Mouse (Mus musculus) stomach, adult 2 months (tissue): Measurements from ENCODE around the gene Hilpda. TPM values are rescaled to one million over a fixed set of nuclear protein-coding genes. Genes with fewer than 3 reads are reported as not detected.

ENCODE experiments used
- polyA plus RNA-seq: library from polyadenylated mRNA; depleted of rRNA; stranded (reverse); fragments of >200 nt; gene quantifications from 2 replicates; pipeline ENCODE4 v1.2.3, GENCODE M21; 2012; rRNA removed

The Hilpda gene
- 13.1 and 14.9 TPM in 2 replicates for polyA plus RNA-seq

GRCm38 (mm10) chr6:29272312-29273072, at the start of gene Hilpda:
Hilpda (plus strand) TSS chr6:29272488.

GRCm38 (mm10) chr6:29279293-29279692, 7.0 kb downstream of the Hilpda start, which contains the start of gene Fam71f2:
Fam71f2 (plus strand) TSS chr6:29279593.

GRCm38 (mm10) chr6:29318879-29319278, 46.6 kb downstream of the Hilpda start, which contains the start of gene Fam71f1:
Fam71f1 (plus strand) TSS chr6:29319140.

Other genes with a start within 250 kb of the Hilpda start
- 0.13 and 0.60 TPM in 2 replicates for gene Lep, start 212.3 kb upstream of the Hilpda start, polyA plus RNA-seq
- gene Rbm28, start 107.5 kb upstream of the Hilpda start, polyA plus RNA-seq = 0.85 and 0.87 TPM in 2 replicates
- 0.18 and 0.40 TPM in 2 replicates for gene Prrt4, start 92.9 kb upstream of the Hilpda start, polyA plus RNA-seq
- gene Impdh1, start 56.1 kb upstream of the Hilpda start, polyA plus RNA-seq = 34.6 and 38.3 TPM in 2 replicates
- 0.08 and 0.60 TPM in 2 replicates for gene Fam71f2, start 7.1 kb downstream of the Hilpda start, polyA plus RNA-seq
- not detected in 2 replicates for gene Fam71f1, start 46.7 kb downstream of the Hilpda start, polyA plus RNA-seq
- gene Calu, start 75.6 kb downstream of the Hilpda start, polyA plus RNA-seq = 13.2 and 15.3 TPM in 2 replicates
- 0.36 and 0.42 TPM in 2 replicates for gene Opn1sw, start 116.0 kb downstream of the Hilpda start, polyA plus RNA-seq
- gene Ccdc136, start 123.8 kb downstream of the Hilpda start, polyA plus RNA-seq = 4.3 and 5.5 TPM in 2 replicates
- 14.1 and 17.3 TPM in 2 replicates for gene Flnc, start 160.8 kb downstream of the Hilpda start, polyA plus RNA-seq
- 162 and 232 TPM in 2 replicates for gene Atp6v1f, start 195.2 kb downstream of the Hilpda start, polyA plus RNA-seq
- not detected in 2 replicates for gene Atp6v1fnb, start 198.9 kb downstream of the Hilpda start, polyA plus RNA-seq
- 6.6 and 7.7 TPM in 2 replicates for gene Kcp, start 235.5 kb downstream of the Hilpda start, polyA plus RNA-seq